ENCODE assay signal across 8 mouse cellular contexts in genomic region chr1:55838168-55838567, GRCm38 (mm10).
DNase-seq lines count a peak whose midpoint lies in the region; ATAC-seq lines count a peak whose summit lies in the region.

No protein-coding gene starts in this region.

- H3K4me3 ChIP-seq in intestine, embryonic 14.5 days (ENCODE audit: low read depth, low read length) = no peak overlapping the region
- no peak overlapping the region for H3K4me3 ChIP-seq in intestine, embryonic 16.5 days (ENCODE audit: low read length)
- H3K4me3 ChIP-seq in embryonic facial prominence, embryonic 10.5 days = no peak overlapping the region

- H3K36me3 ChIP-seq in intestine, embryonic 14.5 days (ENCODE audit: control insufficient read depth, insufficient read depth, low read length) = no peaks in the 10 kb centered on the region
- no peaks in the 10 kb centered on the region for H3K36me3 ChIP-seq in intestine, embryonic 16.5 days (ENCODE audit: control insufficient read depth, insufficient read depth, low read length)
- no peaks in the 10 kb centered on the region for H3K36me3 ChIP-seq in embryonic facial prominence, embryonic 10.5 days (replicated peaks)

- WGBS in intestine, embryonic 14.5 days = 5% methylated on average over 2 of the region's 2 CpGs
- WGBS in intestine, embryonic 16.5 days = 5% methylated on average over 2 of the region's 2 CpGs
- WGBS in embryonic facial prominence, embryonic 10.5 days = 9% methylated on average over 2 of the region's 2 CpGs

- H3K9ac ChIP-seq in intestine, embryonic 14.5 days (ENCODE audit: low read length) = no peak overlapping the region
- H3K9ac ChIP-seq in intestine, embryonic 16.5 days (ENCODE audit: low read depth, low read length) = no peak overlapping the region

- peak; percentile 55 for DNase-seq in intestine, embryonic 14.5 days (ENCODE audit: low spot score)
- peak; percentile 51 for DNase-seq in adrenal gland, postnatal 25 days
- DNase-seq in embryonic facial prominence, embryonic 10.5 days (ENCODE audit: low spot score) = peak; percentile 61
- peak; percentile 68 to 78 for DNase-seq in heart, postnatal 14 days
- DNase-seq in layer of hippocampus, adult 9-10 months (ENCODE audit: low spot score) = peak; percentile 79
- DNase-seq in lung, postnatal 36 days = peak; percentile 80
- DNase-seq in right cerebral cortex, postnatal 36 days (ENCODE audit: low spot score in 2 of 2) = peak; percentile 42

- no peak overlapping the region for H3K27ac ChIP-seq in intestine, embryonic 14.5 days (ENCODE audit: low read depth)
- no peak overlapping the region for H3K27ac ChIP-seq in intestine, embryonic 16.5 days (ENCODE audit: low read length)
- no peak overlapping the region for H3K27ac ChIP-seq in embryonic facial prominence, embryonic 10.5 days (replicated peaks)

- no peak overlapping the region for H3K4me2 ChIP-seq in intestine, embryonic 14.5 days (ENCODE audit: low read length)
- no peak overlapping the region for H3K4me2 ChIP-seq in intestine, embryonic 16.5 days (ENCODE audit: low read depth, low read length)

- no peak for ATAC-seq in intestine, embryonic 14.5 days (replicated peaks; ENCODE audit: low FRiP score, low TSS enrichment, low read depth)
- no peak for ATAC-seq in intestine, embryonic 16.5 days

- intact Hi-C loops in heart, postnatal 14 days (cut with DNase I) = loop anchor here (2.0 to 5.0 kb wide), 3 partner anchors 34 to 433 kb away; partner anchors contain the start of gene Plcl1

- no peaks in the 10 kb centered on the region for H3K4me1 ChIP-seq in intestine, embryonic 14.5 days (replicated peaks; ENCODE audit: control insufficient read depth, insufficient read depth, low read length)
- H3K4me1 ChIP-seq in intestine, embryonic 16.5 days (ENCODE audit: control insufficient read depth, insufficient read depth, low read length) = no peaks in the 10 kb centered on the region
- H3K4me1 ChIP-seq in embryonic facial prominence, embryonic 10.5 days = no peaks in the 10 kb centered on the region

- H3K9me3 ChIP-seq in intestine, embryonic 14.5 days (ENCODE audit: control insufficient read depth, low read length) = no peaks in the 10 kb centered on the region
- H3K9me3 ChIP-seq in intestine, embryonic 16.5 days (ENCODE audit: control insufficient read depth, low read length) = no peaks in the 10 kb centered on the region
- no peaks in the 10 kb centered on the region for H3K9me3 ChIP-seq in embryonic facial prominence, embryonic 10.5 days

- no peaks in the 10 kb centered on the region for H3K27me3 ChIP-seq in intestine, embryonic 14.5 days (replicated peaks; ENCODE audit: control insufficient read depth, insufficient read depth, low read length)
- H3K27me3 ChIP-seq in intestine, embryonic 16.5 days (replicated peaks; ENCODE audit: control insufficient read depth, insufficient read depth, low read length) = no peaks in the 10 kb centered on the region
- H3K27me3 ChIP-seq in embryonic facial prominence, embryonic 10.5 days (replicated peaks; ENCODE audit: low read depth, poor library complexity, severe bottlenecking) = no peaks in the 10 kb centered on the region
